Mouse (Mus musculus): ENCODE results near the gene Pcsk2. TPM values are rescaled to one million over a fixed set of nuclear protein-coding genes. Genes with fewer than 3 reads are reported as not detected.

The Pcsk2 gene
- total RNA-seq, 2 experiments from 2014 or later: 163 to 169 TPM

DNA sequence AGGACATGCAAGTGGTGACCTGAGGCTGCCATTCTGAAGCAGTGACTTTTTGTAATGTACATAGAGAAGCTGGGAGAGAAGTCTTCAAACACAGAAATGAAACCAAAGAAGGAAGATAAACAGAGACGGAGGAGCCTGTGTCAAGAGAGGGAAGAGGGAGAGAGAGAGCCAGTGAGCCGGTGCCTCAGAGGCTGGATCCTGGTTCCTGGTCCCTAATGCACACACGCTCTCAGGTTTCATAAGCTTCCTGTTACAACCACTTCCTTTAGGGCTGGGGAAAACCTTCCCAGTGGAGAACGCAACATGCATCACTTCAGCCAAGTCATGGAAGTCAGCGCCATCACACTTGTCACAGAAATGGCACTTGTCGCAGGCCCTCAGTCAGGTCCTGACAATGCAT lies 288.1 kb downstream of the Pcsk2 start:
- DNase-seq (ENCODE audit: low spot score in 2 of 2): no peak

DNA sequence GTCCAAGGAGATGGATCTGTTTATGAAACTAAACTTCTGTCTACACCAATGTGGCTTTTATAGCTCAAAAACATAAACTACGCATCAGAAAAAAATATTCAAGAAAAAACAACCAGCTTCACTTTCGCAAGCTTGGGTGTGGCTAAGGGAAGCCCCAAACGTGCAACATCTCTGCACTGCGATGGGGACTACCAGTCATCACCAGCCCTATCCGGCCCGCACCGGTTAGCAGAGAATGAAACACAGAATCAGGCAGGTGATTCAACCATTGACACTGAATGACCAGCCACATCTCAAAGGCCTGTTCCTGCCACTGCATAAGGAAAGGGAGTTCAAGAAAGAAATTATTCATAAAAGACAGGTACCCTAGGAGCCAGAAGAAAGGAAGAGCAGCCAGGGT lies 289.9 kb downstream of the Pcsk2 start:
- no peak for DNase-seq (ENCODE audit: low spot score in 2 of 2)

- DNase-seq (ENCODE audit: low spot score in 2 of 2): peak; percentile 52 to 89
Observed at GRCm38 (mm10) chr2:143837291-143837701, 291.3 kb downstream of the Pcsk2 start.

- DNase-seq (ENCODE audit: low spot score in 2 of 2): no peak
Observed at GRCm38 (mm10) chr2:143838698-143839097, 292.7 kb downstream of the Pcsk2 start.

DNA sequence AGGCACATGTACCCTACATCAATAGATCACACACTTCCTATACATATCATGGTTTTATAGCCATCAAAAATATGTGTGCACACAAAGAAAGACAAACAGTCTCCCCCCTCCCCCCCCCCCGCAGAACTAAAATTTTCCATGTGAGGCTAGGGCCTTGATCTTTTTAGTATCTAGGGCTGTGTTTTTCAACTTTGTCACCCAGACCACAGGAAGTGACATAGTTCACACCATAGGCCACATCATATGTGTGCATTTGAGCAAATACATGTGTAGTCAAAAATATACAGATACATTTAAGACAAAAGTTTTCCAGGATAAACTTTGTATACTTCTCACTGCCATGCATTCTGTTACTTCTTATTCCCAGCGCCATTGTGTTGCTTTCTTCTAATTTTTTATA lies 293.5 kb downstream of the Pcsk2 start:
- DNase-seq (ENCODE audit: low spot score in 2 of 2): no peak

GRCm38 (mm10) chr2:143840895-143841294 lies 294.9 kb downstream of the Pcsk2 start:
- DNase-seq (ENCODE audit: low spot score in 2 of 2): no peak

DNA sequence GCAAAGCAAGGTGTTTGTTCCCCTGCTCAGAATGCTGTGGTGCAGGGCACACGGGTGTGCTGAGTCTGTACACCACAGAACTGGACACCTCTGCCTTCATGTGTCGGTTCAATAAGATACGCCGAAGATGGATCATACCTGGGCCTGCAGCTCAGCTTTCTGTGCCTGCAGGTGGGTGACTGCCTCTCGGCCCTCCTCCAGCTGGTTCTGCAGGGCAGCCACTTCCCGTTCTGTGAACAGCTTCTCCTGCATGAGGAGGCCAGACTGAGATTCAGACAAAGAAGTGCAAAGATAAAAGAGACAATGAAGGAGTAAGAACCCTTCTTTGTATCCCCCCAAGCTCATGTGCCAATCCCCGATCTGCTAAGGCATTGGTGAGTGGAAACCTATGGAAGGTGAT lies 295.6 kb downstream of the Pcsk2 start:
- DNase-seq (ENCODE audit: low spot score in 2 of 2): no peak

GRCm38 (mm10) chr2:143844779-143845178 lies 298.8 kb downstream of the Pcsk2 start:
- no peak for DNase-seq (ENCODE audit: low spot score in 2 of 2)

DNA sequence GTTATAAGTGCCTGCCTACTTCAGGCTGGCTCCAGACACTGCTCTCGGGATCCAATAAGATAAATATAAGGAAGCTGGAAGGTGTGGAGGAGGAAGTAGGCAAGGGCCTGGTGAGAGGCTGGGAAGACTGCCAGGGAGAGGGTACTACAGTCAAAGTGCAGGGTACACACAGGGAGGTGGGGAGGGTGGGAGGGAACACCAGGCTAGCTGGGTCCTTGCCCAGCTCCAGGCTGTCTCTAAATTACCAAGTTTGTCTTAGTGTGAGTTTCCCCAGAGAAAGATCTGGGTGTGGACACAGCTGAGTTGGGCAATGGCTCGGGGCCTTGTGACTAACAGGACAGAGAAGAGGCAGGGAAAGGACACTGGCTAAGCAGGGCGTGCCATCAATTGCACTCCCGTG lies 300.8 kb downstream of the Pcsk2 start:
- no peak for DNase-seq (ENCODE audit: low spot score in 2 of 2)

DNA sequence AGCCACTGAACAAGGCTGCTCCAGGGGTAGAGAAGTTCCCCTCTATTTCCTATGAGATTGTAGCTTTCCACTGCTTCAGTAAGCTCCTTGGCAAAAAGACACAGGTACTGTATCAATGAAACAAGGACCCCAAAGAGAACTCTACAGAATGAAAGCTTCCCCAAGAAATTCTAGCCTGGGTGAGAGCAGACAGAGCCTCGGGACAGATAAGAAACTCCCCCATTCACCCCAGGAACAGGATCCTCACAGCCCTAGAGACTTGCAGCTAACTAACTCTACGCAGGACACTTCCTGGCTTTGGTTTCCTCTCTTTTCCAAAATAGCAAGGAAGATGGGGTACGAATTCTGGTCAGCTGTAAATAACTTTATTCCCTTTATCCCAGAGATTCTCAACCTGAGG lies 301.3 kb downstream of the Pcsk2 start:
- no peak for DNase-seq (ENCODE audit: low spot score in 2 of 2)

DNA sequence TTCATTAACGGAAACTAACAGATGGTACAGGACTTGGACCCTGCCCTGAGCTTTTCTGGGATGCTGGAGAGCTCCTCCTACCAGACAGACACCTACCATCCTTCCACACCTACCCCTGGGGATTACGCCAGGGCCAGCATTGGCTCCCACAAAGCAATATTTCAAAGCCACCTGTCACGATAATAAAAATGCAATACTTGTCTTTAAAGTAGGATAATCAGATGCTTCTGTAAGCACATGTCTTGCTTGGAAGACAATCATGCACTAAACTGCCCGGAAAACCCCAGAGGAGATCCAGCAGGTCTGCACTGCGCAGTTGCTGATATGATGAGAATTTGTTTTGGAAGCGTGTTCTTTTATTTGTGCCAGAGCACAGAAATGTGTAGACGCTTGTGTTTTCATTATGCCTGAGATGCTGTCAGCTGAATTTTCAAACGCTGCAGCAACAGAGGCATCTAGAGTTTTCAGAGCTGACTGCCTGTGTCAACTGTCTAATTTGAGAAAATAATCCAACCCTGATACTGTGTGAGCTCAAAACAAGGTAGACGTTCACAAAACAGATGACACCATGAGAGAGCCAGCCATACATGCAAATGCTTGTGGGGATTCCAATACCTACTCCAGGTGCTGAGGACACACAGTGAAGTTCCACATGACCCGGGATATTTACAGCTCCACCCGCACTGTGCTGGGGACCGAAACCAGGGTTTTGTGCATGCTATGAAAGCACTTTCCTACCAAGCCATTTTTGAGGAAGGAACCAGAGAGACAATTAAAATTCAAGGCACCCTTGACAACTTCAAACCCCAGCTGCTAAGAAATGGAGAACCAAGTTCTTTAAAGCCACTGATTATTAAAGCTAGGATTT lies 305.6 kb downstream of the Pcsk2 start:
- DNase-seq (ENCODE audit: low spot score in 2 of 2): peak; percentile 46 to 69

- no peak for DNase-seq (ENCODE audit: low spot score in 2 of 2)
Observed at GRCm38 (mm10) chr2:143852295-143853275, 306.6 kb downstream of the Pcsk2 start.

DNA sequence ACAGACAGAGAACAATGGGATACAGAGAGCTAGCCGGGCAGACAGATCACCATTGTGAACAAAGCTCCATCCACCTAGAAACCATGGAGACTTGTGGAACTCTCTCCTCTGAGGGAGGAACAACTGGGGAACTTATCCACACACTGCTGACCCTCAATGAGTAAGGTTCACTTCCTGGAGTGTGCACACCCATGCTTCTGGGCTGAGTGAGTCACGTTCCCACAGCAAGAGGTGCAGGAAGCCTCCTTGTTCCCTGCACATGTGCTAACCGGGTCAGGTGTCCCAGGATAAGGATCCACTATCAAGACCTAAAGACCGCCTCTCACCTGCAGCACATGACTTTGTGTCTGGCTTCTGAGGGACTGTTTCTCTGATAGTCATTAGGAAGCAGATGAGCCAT lies 307.5 kb downstream of the Pcsk2 start:
- no peak for DNase-seq (ENCODE audit: low spot score in 2 of 2)

DNA sequence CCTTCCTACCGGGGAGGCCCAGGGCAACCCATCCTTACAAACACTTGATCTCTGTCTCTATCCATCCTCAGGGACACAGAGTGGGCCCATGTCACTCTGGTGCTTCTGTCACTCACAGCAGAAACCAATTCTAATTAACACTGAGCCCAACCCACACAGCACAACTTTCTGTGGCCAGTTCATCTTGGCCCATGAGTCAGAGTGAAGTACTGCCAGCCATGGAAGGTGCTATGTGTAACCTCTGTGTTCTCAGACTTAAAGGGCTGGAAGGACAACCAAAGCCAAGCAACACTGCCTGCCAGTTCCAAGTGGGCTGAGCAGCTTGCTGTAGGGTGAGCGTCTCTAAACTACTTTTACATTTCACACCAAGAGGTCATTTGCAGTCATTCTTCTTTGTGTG lies 313.2 kb downstream of the Pcsk2 start:
- DNase-seq (ENCODE audit: low spot score in 2 of 2): no peak

- no peak for DNase-seq (ENCODE audit: low spot score in 2 of 2)
Observed at GRCm38 (mm10) chr2:143862484-143863231, 316.7 kb downstream of the Pcsk2 start, which contains the start of gene Bfsp1. Gene Bfsp1, minus strand, starts transcription at chr2:143863173.

- no peak for DNase-seq (ENCODE audit: low spot score in 2 of 2)
Observed at GRCm38 (mm10) chr2:143864600-143864999, 318.6 kb downstream of the Pcsk2 start.
